Mouse (Mus musculus) lung, adult 2 months (tissue): Measurements from ENCODE around the gene Eif5a.

Source experiments
- CTCF ChIP-seq: fragments of 200-500 bp; IDR thresholded peaks from 2 replicates; pipeline ENCODE4 v1.5.1; 2011; ENCODE audit warnings: mild to moderate bottlenecking, low read length, control low read depth; ENCODE audit not compliant: insufficient read depth
- POLR2A ChIP-seq: fragments of 200-500 bp; IDR thresholded peaks from 2 replicates; pipeline ENCODE4 v1.6.1; 2011; ENCODE audit warnings: low read depth, mild to moderate bottlenecking, control low read depth, low read length, borderline replicate concordance; ENCODE audit errors: extremely low read depth

DNA sequence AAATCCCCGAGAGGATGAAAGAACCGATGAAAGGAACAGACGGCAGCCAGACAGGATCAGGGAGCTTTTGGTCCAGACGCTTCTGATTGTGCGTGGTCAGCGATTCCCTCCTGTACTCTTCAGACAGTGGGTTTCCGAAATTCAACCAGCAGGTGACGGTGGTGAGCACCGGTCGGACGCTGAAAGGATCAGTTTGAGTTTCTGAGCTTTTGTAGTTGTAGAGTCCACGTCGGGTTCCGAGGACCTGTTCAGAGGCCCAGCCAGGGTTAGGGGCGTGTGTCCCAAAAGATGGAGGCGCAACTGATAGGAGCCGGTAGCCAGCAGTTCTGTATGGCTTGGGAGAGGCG, 41.3 kb downstream of the Eif5a start:
- TF ChIP-seq POLR2A (no peak), CTCF (peak; percentile 86)
